Mouse (Mus musculus) embryonic fibroblast, embryonic 13.5 days (primary cell): ENCODE data around the gene Klk10. TPM values are rescaled to one million over a fixed set of nuclear protein-coding genes. Genes with fewer than 3 reads are reported as not detected.

Experiments
- H3K27ac ChIP-seq: 2 replicates; pipeline ENCODE4 v1.5.1; 2012; ENCODE audit warnings: low read length, control low read depth, inconsistent platforms; ENCODE audit not compliant: insufficient read depth
- H3K4me1 ChIP-seq: 2 replicates; pipeline ENCODE4 v1.6.1; 2011; ENCODE audit warnings: low read length; ENCODE audit not compliant: control insufficient read depth, insufficient read depth
- H3K4me3 ChIP-seq: 2 replicates; pipeline ENCODE4 v1.5.1; 2011; ENCODE audit warnings: mild to moderate bottlenecking, control low read depth, low read length; ENCODE audit not compliant: insufficient read depth
- CTCF ChIP-seq: IDR thresholded peaks from 2 replicates; pipeline ENCODE4 v1.5.1; 2011; ENCODE audit warnings: mild to moderate bottlenecking, control low read depth, low read length, moderate library complexity, borderline replicate concordance; ENCODE audit not compliant: insufficient read depth
- POLR2A ChIP-seq: IDR thresholded peaks from 2 replicates; pipeline ENCODE4 v1.6.1; 2011; ENCODE audit warnings: low read depth, mild to moderate bottlenecking, control low read depth, low read length, moderate library complexity
- polyA plus RNA-seq: library from polyadenylated mRNA; stranded (reverse); fragments of >200 nt; gene quantifications from 2 replicates; pipeline ENCODE4 v1.2.4, GENCODE M21; 2011; ENCODE audit warnings: low read depth; ENCODE audit not compliant: missing spikeins, insufficient read length

The Klk10 gene
- polyA plus RNA-seq, 1 experiment, result 0.63 TPM

- TF ChIP-seq POLR2A (no peak), CTCF (no peak)
- Histone ChIP-seq H3K27ac (no peak within 1 kb of the TSS), H3K4me3 (no peak within 1 kb of the TSS), H3K4me1 (peaks cover 4% of the 10 kb centered on the region)
These were observed 10.8 kb downstream of the Klk10 start, which contains the start of gene Klk9 for GRCm38 (mm10) chr7:43791591-43791990. Gene Klk9 (plus strand): TSS chr7:43791891.

- no peak for TF ChIP-seq CTCF
- peak; percentile 43 for TF ChIP-seq POLR2A
- Histone ChIP-seq H3K27ac (no peak overlapping the region), H3K4me3 (peak overlapping the region; percentile 83), H3K4me1 (no peaks in the 10 kb centered on the region)
These were observed 15.5 kb downstream of the Klk10 start for GRCm38 (mm10) chr7:43796355-43796754.

- no peak for TF ChIP-seq CTCF
- TF ChIP-seq POLR2A, result no peak
- Histone ChIP-seq H3K27ac (no peak within 1 kb of the TSS), H3K4me3 (peak within 1 kb of the TSS; percentile 83), H3K4me1 (no peaks in the 10 kb centered on the region)
These were observed 16.5 kb downstream of the Klk10 start, which contains the start of gene Klk8 for GRCm38 (mm10) chr7:43797333-43797769. Gene Klk8 (plus strand): TSS chr7:43797577.

GRCm38 (mm10) chr7:43797844-43798462, 17.1 kb downstream of the Klk10 start:
- TF ChIP-seq CTCF (no peak), POLR2A (0 out of 2 replicates have a peak, but pooled peaks have one; percentile 20)
- H3K4me1 ChIP-seq, result no peaks in the 10 kb centered on the region

GRCm38 (mm10) chr7:43799876-43800275, 19.0 kb downstream of the Klk10 start:
- H3K4me3 ChIP-seq, result no peak overlapping the region
- H3K4me1 ChIP-seq, result no peaks in the 10 kb centered on the region
- no peak for TF ChIP-seq POLR2A
- TF ChIP-seq CTCF, result no peak
- no peak overlapping the region for H3K27ac ChIP-seq

More at GRCm38 (mm10) chr7:43797844-43798462, 17.1 kb downstream of the Klk10 start:
- Histone ChIP-seq H3K4me3 (peak overlapping the region; percentile 83), H3K27ac (no peak overlapping the region)

GRCm38 (mm10) chr7:43810994-43811393, 30.2 kb downstream of the Klk10 start, which contains the start of gene Klk7:
Gene Klk7 (plus strand): TSS chr7:43811294.
- H3K4me1 ChIP-seq, result no peaks in the 10 kb centered on the region
- no peak within 1 kb of the TSS for H3K27ac ChIP-seq
- TF ChIP-seq POLR2A (no peak), CTCF (no peak)
- H3K4me3 ChIP-seq, result no peak within 1 kb of the TSS

- Histone ChIP-seq H3K27ac (no peak overlapping the region), H3K4me1 (no peaks in the 10 kb centered on the region), H3K4me3 (no peak overlapping the region)
- TF ChIP-seq POLR2A (no peak), CTCF (no peak)
These were observed 34.4 kb downstream of the Klk10 start for GRCm38 (mm10) chr7:43815211-43815610.

- H3K27ac ChIP-seq, result no peak overlapping the region
- H3K4me3 ChIP-seq, result no peak overlapping the region
- no peak for TF ChIP-seq POLR2A
- no peak for TF ChIP-seq CTCF
- no peaks in the 10 kb centered on the region for H3K4me1 ChIP-seq
These were observed 35.9 kb downstream of the Klk10 start for GRCm38 (mm10) chr7:43816746-43817145.

GRCm38 (mm10) chr7:43821581-43821980, 40.7 kb downstream of the Klk10 start:
- no peak for TF ChIP-seq CTCF
- no peak for TF ChIP-seq POLR2A
- no peaks in the 10 kb centered on the region for H3K4me1 ChIP-seq
- H3K4me3 ChIP-seq, result no peak overlapping the region
- H3K27ac ChIP-seq, result no peak overlapping the region

- no peak within 1 kb of the TSS for H3K4me3 ChIP-seq
- no peak for TF ChIP-seq POLR2A
- no peak for TF ChIP-seq CTCF
These were observed 43.4 kb downstream of the Klk10 start, which contains the start of gene Klk6 for GRCm38 (mm10) chr7:43824199-43824598. Gene Klk6 (plus strand): TSS chr7:43824499.

More at GRCm38 (mm10) chr7:43824199-43824598, 43.4 kb downstream of the Klk10 start, which contains the start of gene Klk6:
- Histone ChIP-seq H3K27ac (no peak within 1 kb of the TSS), H3K4me1 (no peaks in the 10 kb centered on the region)
